In genomic region chr9:121873578-121873977, GRCm38 (mm10) we compare ENCODE assay signal across 26 mouse cellular contexts. TPM values are rescaled to one million over a fixed set of nuclear protein-coding genes. Genes with fewer than 3 reads are reported as not detected.
DNase-seq lines count a peak whose midpoint lies in the region; ATAC-seq and TF ChIP-seq lines count a peak whose summit lies in the region.
"Had no signal": no experiment of that assay in that cellular context is flagged by ENCODE, and none has a peak within 500 bp of the region (broad histone marks: within the 10 kb centered on the region; RNA-seq: fewer than 3 reads in every experiment).

No protein-coding gene starts in this region.

- peak; percentile 45 for DNase-seq in forebrain, embryonic 11.5 days (ENCODE audit: low spot score)
- no peak for DNase-seq in forebrain, postnatal 0 days
- no peak for DNase-seq in liver, embryonic 11.5 days (ENCODE audit: low spot score)
- peak; percentile 17 for DNase-seq in testis, postnatal 14 days (ENCODE audit: low spot score)
- DNase-seq in stomach, postnatal 0 days (ENCODE audit: low spot score): no peak
- DNase-seq: adrenal gland, postnatal 10 days; adrenal gland, postnatal 36 days; B cell, adult 2 months; cerebellum, adult 18-20 months; cerebellum, adult 9-10 months; cerebellum, postnatal 14 days; gastrocnemius, postnatal 25 days; heart, adult 18-20 months; heart, postnatal 14 days had no signal

- no peak overlapping the region for H3K9ac ChIP-seq in forebrain, embryonic 11.5 days (ENCODE audit: low read length)
- H3K9ac ChIP-seq in forebrain, postnatal 0 days: no peak overlapping the region
- H3K9ac ChIP-seq in liver, embryonic 16.5 days (ENCODE audit: low read depth, low read length): no peak overlapping the region
- H3K9ac ChIP-seq in liver, embryonic 11.5 days (ENCODE audit: low read depth, low read length): no peak overlapping the region
- H3K9ac ChIP-seq in stomach, postnatal 0 days (ENCODE audit: low read length): no peak overlapping the region
- H3K9ac ChIP-seq: heart, embryonic 13.5 days; hindbrain, embryonic 12.5 days; hindbrain, embryonic 15.5 days had no signal

- no peaks in the 10 kb centered on the region for H3K4me1 ChIP-seq in forebrain, embryonic 11.5 days (replicated peaks; ENCODE audit: control insufficient read depth, insufficient read depth, low read length)
- no peaks in the 10 kb centered on the region for H3K4me1 ChIP-seq in forebrain, postnatal 0 days (ENCODE audit: insufficient read depth)
- H3K4me1 ChIP-seq in liver, embryonic 16.5 days (ENCODE audit: control insufficient read depth, low read depth, low read length): no peaks in the 10 kb centered on the region
- no peaks in the 10 kb centered on the region for H3K4me1 ChIP-seq in liver, embryonic 11.5 days (replicated peaks; ENCODE audit: control insufficient read depth, insufficient read depth, low read length)
- H3K4me1 ChIP-seq in stomach, postnatal 0 days (replicated peaks; ENCODE audit: control insufficient read depth, insufficient read depth): no peaks in the 10 kb centered on the region
- H3K4me1 ChIP-seq: forebrain, embryonic 10.5 days; heart, embryonic 13.5 days; hindbrain, embryonic 12.5 days; hindbrain, embryonic 15.5 days had no signal

- H3K4me2 ChIP-seq in forebrain, embryonic 11.5 days (ENCODE audit: low read depth, low read length, severe bottlenecking): no peak overlapping the region
- no peak overlapping the region for H3K4me2 ChIP-seq in forebrain, postnatal 0 days (ENCODE audit: low read depth)
- no peak overlapping the region for H3K4me2 ChIP-seq in liver, embryonic 16.5 days (ENCODE audit: low read depth, low read length)
- no peak overlapping the region for H3K4me2 ChIP-seq in liver, embryonic 11.5 days
- H3K4me2 ChIP-seq in stomach, postnatal 0 days (replicated peaks; ENCODE audit: low read depth): no peak overlapping the region
- H3K4me2 ChIP-seq: heart, embryonic 13.5 days; hindbrain, embryonic 12.5 days; hindbrain, embryonic 15.5 days had no signal

- no peaks in the 10 kb centered on the region for H3K27me3 ChIP-seq in forebrain, embryonic 11.5 days (ENCODE audit: control insufficient read depth, insufficient read depth, low read length)
- no peaks in the 10 kb centered on the region for H3K27me3 ChIP-seq in forebrain, postnatal 0 days (ENCODE audit: insufficient read depth, low read length)
- H3K27me3 ChIP-seq in liver, embryonic 16.5 days (ENCODE audit: control insufficient read depth, insufficient read depth, low read depth, low read length): no peaks in the 10 kb centered on the region
- no peaks in the 10 kb centered on the region for H3K27me3 ChIP-seq in liver, embryonic 11.5 days (replicated peaks; ENCODE audit: control insufficient read depth, insufficient read depth, low read length)
- no peaks in the 10 kb centered on the region for H3K27me3 ChIP-seq in stomach, postnatal 0 days (ENCODE audit: control insufficient read depth, insufficient read depth, low read length)
- H3K27me3 ChIP-seq: heart, embryonic 13.5 days had no signal

- TF ChIP-seq CTCF in forebrain, postnatal 0 days (IDR thresholded peaks at IDR 0.05; ENCODE audit: low read depth): no peak
- TF ChIP-seq CTCF in stomach, postnatal 0 days (IDR thresholded peaks at IDR 0.05; ENCODE audit: low read depth): no peak

- no peak for ATAC-seq in forebrain, embryonic 11.5 days (replicated peaks; ENCODE audit: low FRiP score)
- no peak for ATAC-seq in forebrain, postnatal 0 days
- ATAC-seq in liver, embryonic 16.5 days (ENCODE audit: low read depth): 0 out of 2 replicates have a peak, but pooled peaks have one; percentile 27
- no peak for ATAC-seq in liver, embryonic 11.5 days (replicated peaks; ENCODE audit: low FRiP score)
- no peak for ATAC-seq in stomach, postnatal 0 days (ENCODE audit: low FRiP score, low TSS enrichment)
- ATAC-seq: forebrain, embryonic 14.5 days; Patski had no signal

- no peaks in the 10 kb centered on the region for H3K36me3 ChIP-seq in forebrain, embryonic 11.5 days (ENCODE audit: control insufficient read depth, insufficient read depth, low read length)
- no peaks in the 10 kb centered on the region for H3K36me3 ChIP-seq in forebrain, postnatal 0 days (ENCODE audit: insufficient read depth)
- no peaks in the 10 kb centered on the region for H3K36me3 ChIP-seq in liver, embryonic 16.5 days (ENCODE audit: control insufficient read depth, insufficient read depth)
- no peaks in the 10 kb centered on the region for H3K36me3 ChIP-seq in liver, embryonic 11.5 days (ENCODE audit: control insufficient read depth, insufficient read depth, low read length)
- H3K36me3 ChIP-seq in stomach, postnatal 0 days (ENCODE audit: control insufficient read depth, insufficient read depth, low read length): no peaks in the 10 kb centered on the region
- H3K36me3 ChIP-seq: forebrain, embryonic 10.5 days; G1E; heart, embryonic 13.5 days; hindbrain, embryonic 12.5 days; hindbrain, embryonic 15.5 days had no signal

- no peak overlapping the region for H3K4me3 ChIP-seq in forebrain, embryonic 11.5 days (ENCODE audit: low read depth, low read length)
- no peak overlapping the region for H3K4me3 ChIP-seq in forebrain, postnatal 0 days (ENCODE audit: low read depth, low read length)
- H3K4me3 ChIP-seq in liver, embryonic 16.5 days (ENCODE audit: low read depth, low read length): no peak overlapping the region
- H3K4me3 ChIP-seq in liver, embryonic 11.5 days (ENCODE audit: low read depth, low read length): no peak overlapping the region
- no peak overlapping the region for H3K4me3 ChIP-seq in stomach, postnatal 0 days (ENCODE audit: low read depth, low read length)
- H3K4me3 ChIP-seq: forebrain, embryonic 10.5 days; heart, embryonic 13.5 days; hindbrain, embryonic 12.5 days; hindbrain, embryonic 15.5 days had no signal

- TF ChIP-seq EP300 in stomach, postnatal 0 days (optimal IDR thresholded peaks at IDR 0.05): no peak

- no peak overlapping the region for H3K27ac ChIP-seq in forebrain, embryonic 11.5 days (ENCODE audit: low read depth, low read length)
- no peak overlapping the region for H3K27ac ChIP-seq in forebrain, postnatal 0 days (ENCODE audit: low read depth, low read length)
- no peak overlapping the region for H3K27ac ChIP-seq in liver, embryonic 16.5 days (ENCODE audit: low read length)
- no peak overlapping the region for H3K27ac ChIP-seq in liver, embryonic 11.5 days (ENCODE audit: low read depth, low read length)
- no peak overlapping the region for H3K27ac ChIP-seq in stomach, postnatal 0 days (replicated peaks)
- H3K27ac ChIP-seq: forebrain, embryonic 10.5 days; heart, embryonic 13.5 days; hindbrain, embryonic 12.5 days; hindbrain, embryonic 15.5 days had no signal

- no peaks in the 10 kb centered on the region for H3K9me3 ChIP-seq in forebrain, embryonic 11.5 days (ENCODE audit: control insufficient read depth, low read length)
- no peaks in the 10 kb centered on the region for H3K9me3 ChIP-seq in forebrain, postnatal 0 days (ENCODE audit: low read length)
- no peaks in the 10 kb centered on the region for H3K9me3 ChIP-seq in liver, embryonic 16.5 days (replicated peaks; ENCODE audit: control insufficient read depth, low read length)
- no peaks in the 10 kb centered on the region for H3K9me3 ChIP-seq in liver, embryonic 11.5 days (ENCODE audit: control insufficient read depth, low read length)
- no peaks in the 10 kb centered on the region for H3K9me3 ChIP-seq in stomach, postnatal 0 days (ENCODE audit: control insufficient read depth, low read length)
- H3K9me3 ChIP-seq: forebrain, embryonic 10.5 days; G1E; heart, embryonic 13.5 days; hindbrain, embryonic 12.5 days; hindbrain, embryonic 15.5 days had no signal

RNA-seq across cellular contexts. Expression of gene Higd1a, which starts 15.4 kb away (rescaled TPM):
- 170 and 184 TPM in 2 replicates for polyA plus RNA-seq in forebrain, embryonic 11.5 days (2014; fragmentation: Nextera tagmentation; extraction: Ambion mirVana)
- total RNA-seq in forebrain, postnatal 0 days (2014; rRNA removed): 35.1 and 35.9 TPM in 2 replicates
- polyA plus RNA-seq in forebrain, postnatal 0 days (2015; fragmentation: Nextera tagmentation; extraction: Ambion mirVana): 134 and 146 TPM in 2 replicates
- polyA plus RNA-seq in liver, embryonic 16.5 days (2015; fragmentation: Nextera tagmentation; extraction: Ambion mirVana): 114 and 136 TPM in 2 replicates
- polyA plus RNA-seq in liver, embryonic 11.5 days (2014; fragmentation: Nextera tagmentation; extraction: Ambion mirVana): 205 and 214 TPM in 2 replicates
- polyA plus RNA-seq in stomach, postnatal 0 days (2015; fragmentation: Nextera tagmentation; extraction: Ambion mirVana): 631 and 679 TPM in 2 replicates

RNA-seq across cellular contexts. Expression of gene Ackr2, which starts 24.6 kb away (rescaled TPM):
- polyA plus RNA-seq in forebrain, embryonic 11.5 days (2014; fragmentation: Nextera tagmentation; extraction: Ambion mirVana): 0.97 and 1.4 TPM in 2 replicates
- total RNA-seq in forebrain, postnatal 0 days (2014; rRNA removed): 2.1 TPM in 2 replicates
- polyA plus RNA-seq in forebrain, postnatal 0 days (2015; fragmentation: Nextera tagmentation; extraction: Ambion mirVana): 0.84 and 1.4 TPM in 2 replicates
- polyA plus RNA-seq in liver, embryonic 16.5 days (2015; fragmentation: Nextera tagmentation; extraction: Ambion mirVana): 0.43 and 0.72 TPM in 2 replicates
- polyA plus RNA-seq in liver, embryonic 11.5 days (2014; fragmentation: Nextera tagmentation; extraction: Ambion mirVana): 0.19 and 0.21 TPM in 2 replicates
- 0.28 and 0.35 TPM in 2 replicates for polyA plus RNA-seq in stomach, postnatal 0 days (2015; fragmentation: Nextera tagmentation; extraction: Ambion mirVana)
- total RNA-seq: hematopoietic stem cell, adult 5-6 weeks had no signal
- polyA plus RNA-seq: G1E, Patski had no signal

RNA-seq across cellular contexts. Expression of gene Ccdc13, which starts 34.3 kb away (rescaled TPM):
- 2.6 and 2.7 TPM in 2 replicates for polyA plus RNA-seq in forebrain, embryonic 11.5 days (2014; fragmentation: Nextera tagmentation; extraction: Ambion mirVana)
- total RNA-seq in forebrain, postnatal 0 days (2014; rRNA removed): 4.3 and 5.2 TPM in 2 replicates
- polyA plus RNA-seq in forebrain, postnatal 0 days (2015; fragmentation: Nextera tagmentation; extraction: Ambion mirVana): 3.6 and 4.7 TPM in 2 replicates
- 0.07 TPM in 1 of 2 replicates, not detected in the other for polyA plus RNA-seq in liver, embryonic 16.5 days (2015; fragmentation: Nextera tagmentation; extraction: Ambion mirVana)
- polyA plus RNA-seq in liver, embryonic 11.5 days (2014; fragmentation: Nextera tagmentation; extraction: Ambion mirVana): 0.49 TPM in 1 of 2 replicates, not detected in the other
- polyA plus RNA-seq in stomach, postnatal 0 days (2015; fragmentation: Nextera tagmentation; extraction: Ambion mirVana): 0.16 and 0.19 TPM in 2 replicates
- polyA plus RNA-seq: heart, embryonic 13.5 days had no signal

RNA-seq across cellular contexts. Expression of gene Cyp8b1, which starts 42.5 kb away (rescaled TPM):
- polyA plus RNA-seq in forebrain, embryonic 11.5 days (2014; fragmentation: Nextera tagmentation; extraction: Ambion mirVana): not detected in 2 replicates
- not detected in 2 replicates for total RNA-seq in forebrain, postnatal 0 days (2014; rRNA removed)
- polyA plus RNA-seq in forebrain, postnatal 0 days (2015; fragmentation: Nextera tagmentation; extraction: Ambion mirVana): not detected in 2 replicates
- 13.0 and 19.0 TPM in 2 replicates for polyA plus RNA-seq in liver, embryonic 16.5 days (2015; fragmentation: Nextera tagmentation; extraction: Ambion mirVana)
- not detected in 2 replicates for polyA plus RNA-seq in liver, embryonic 11.5 days (2014; fragmentation: Nextera tagmentation; extraction: Ambion mirVana)
- 0.85 and 1.2 TPM in 2 replicates for polyA plus RNA-seq in stomach, postnatal 0 days (2015; fragmentation: Nextera tagmentation; extraction: Ambion mirVana)
- total RNA-seq: CH12.LX; G1E; gastrocnemius, adult 8-10 months; gastrocnemius, postnatal 25 days; heart, adult 18-20 months; hematopoietic stem cell, adult 5-6 weeks had no signal
- polyA plus RNA-seq: embryonic facial prominence, embryonic 11.5 days; forebrain, embryonic 10.5 days; forebrain, embryonic 14.5 days; G1E; heart, embryonic 13.5 days; hindbrain, embryonic 12.5 days; hindbrain, embryonic 15.5 days; Patski had no signal

Comparison
In these comparisons a context has a peak if more than half of its experiments do, and no peak if none do; other contexts are left out.
1. DNase-seq: peak in forebrain, embryonic 11.5 days (single experiment) and testis, postnatal 14 days (single experiment); none in forebrain, postnatal 0 days (single experiment), liver, embryonic 11.5 days (single experiment) and stomach, postnatal 0 days (single experiment).